Mouse (Mus musculus): ENCODE results near the gene Cox17. TPM values are rescaled to one million over a fixed set of nuclear protein-coding genes. Genes with fewer than 3 reads are reported as not detected.

Cox17 gene
- polyA plus RNA-seq, 1 experiment from 2014 or later: 147 TPM

DNA sequence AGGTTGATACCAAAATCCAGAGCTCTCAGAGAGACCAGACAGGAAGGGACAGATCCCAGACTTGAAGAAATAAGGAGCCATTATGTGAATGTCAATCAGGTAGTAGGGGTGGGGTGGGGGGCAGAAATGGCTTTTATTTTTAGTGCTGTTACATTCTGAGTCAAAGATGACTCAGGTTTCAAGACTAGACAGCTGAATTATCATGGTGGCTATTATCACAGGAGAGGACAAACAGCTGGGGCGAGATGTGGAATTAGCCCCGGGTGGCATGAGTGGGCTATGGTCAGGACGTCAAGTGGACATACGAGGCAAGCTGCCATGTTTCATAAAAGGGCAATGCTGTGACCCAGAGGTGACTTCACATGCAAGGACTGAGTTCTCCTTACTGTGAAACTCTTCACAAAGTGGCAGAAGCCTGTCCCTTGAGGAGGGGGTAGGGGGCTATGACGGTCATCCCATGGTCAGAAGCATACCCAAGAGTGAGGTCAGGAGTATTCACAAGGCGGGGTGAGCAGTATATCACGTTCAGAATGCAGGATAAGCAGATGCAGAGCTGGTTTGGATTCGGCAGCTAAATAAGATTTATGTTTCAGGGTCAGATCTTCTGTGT is 42.6 kb downstream of the Cox17 start:
- H3K4me1 ChIP-seq: no peaks in the 10 kb centered on the region
- H3K36me3 ChIP-seq (ENCODE audit: poor library complexity, severe bottlenecking): no peaks in the 10 kb centered on the region
- H3K27ac ChIP-seq: no peak overlapping the region
- H3K9ac ChIP-seq: no peak overlapping the region
- 84% methylated on average over 8 of the region's 8 CpGs for WGBS
- no peak overlapping the region for H3K4me3 ChIP-seq
- H3K27me3 ChIP-seq: no peaks in the 10 kb centered on the region
- ATAC-seq: no peak
- no peak overlapping the region for H3K4me2 ChIP-seq
- no peaks in the 10 kb centered on the region for H3K9me3 ChIP-seq (replicated peaks)

- Histone ChIP-seq H3K9me3 (replicated peaks) (no peaks in the 10 kb centered on the region), H3K9ac (no peak overlapping the region), H3K27me3 (no peaks in the 10 kb centered on the region), H3K4me3 (no peak overlapping the region), H3K27ac (no peak overlapping the region), H3K36me3 (ENCODE audit: poor library complexity, severe bottlenecking) (no peaks in the 10 kb centered on the region), H3K4me2 (no peak overlapping the region), H3K4me1 (no peaks in the 10 kb centered on the region)
- ATAC-seq: no peak
- 92% methylated on average over 7 of the region's 7 CpGs for WGBS
Measured at GRCm38 (mm10) chr16:38390322-38390721, 43.5 kb downstream of the Cox17 start.

GRCm38 (mm10) chr16:38392126-38392894 is 45.5 kb downstream of the Cox17 start:
- Histone ChIP-seq H3K27me3 (no peaks in the 10 kb centered on the region), H3K9ac (no peak overlapping the region), H3K4me2 (no peak overlapping the region), H3K9me3 (replicated peaks) (no peaks in the 10 kb centered on the region), H3K36me3 (ENCODE audit: poor library complexity, severe bottlenecking) (no peaks in the 10 kb centered on the region), H3K27ac (no peak overlapping the region), H3K4me3 (no peak overlapping the region), H3K4me1 (no peaks in the 10 kb centered on the region)
- WGBS: 87% methylated on average over 23 of the region's 23 CpGs
- ATAC-seq: no peak

GRCm38 (mm10) chr16:38394191-38394618 is 47.4 kb downstream of the Cox17 start:
- H3K4me2 ChIP-seq: no peak overlapping the region
- no peak overlapping the region for H3K4me3 ChIP-seq
- 91% methylated on average over 8 of the region's 8 CpGs for whole genome bisulfite sequencing
- no peak for ATAC-seq
- no peaks in the 10 kb centered on the region for H3K36me3 ChIP-seq (ENCODE audit: poor library complexity, severe bottlenecking)
- H3K9ac ChIP-seq: no peak overlapping the region
- no peak overlapping the region for H3K27ac ChIP-seq
- peaks cover 2% of the 10 kb centered on the region for H3K4me1 ChIP-seq
- H3K27me3 ChIP-seq: no peaks in the 10 kb centered on the region
- H3K9me3 ChIP-seq (replicated peaks): no peaks in the 10 kb centered on the region

DNA sequence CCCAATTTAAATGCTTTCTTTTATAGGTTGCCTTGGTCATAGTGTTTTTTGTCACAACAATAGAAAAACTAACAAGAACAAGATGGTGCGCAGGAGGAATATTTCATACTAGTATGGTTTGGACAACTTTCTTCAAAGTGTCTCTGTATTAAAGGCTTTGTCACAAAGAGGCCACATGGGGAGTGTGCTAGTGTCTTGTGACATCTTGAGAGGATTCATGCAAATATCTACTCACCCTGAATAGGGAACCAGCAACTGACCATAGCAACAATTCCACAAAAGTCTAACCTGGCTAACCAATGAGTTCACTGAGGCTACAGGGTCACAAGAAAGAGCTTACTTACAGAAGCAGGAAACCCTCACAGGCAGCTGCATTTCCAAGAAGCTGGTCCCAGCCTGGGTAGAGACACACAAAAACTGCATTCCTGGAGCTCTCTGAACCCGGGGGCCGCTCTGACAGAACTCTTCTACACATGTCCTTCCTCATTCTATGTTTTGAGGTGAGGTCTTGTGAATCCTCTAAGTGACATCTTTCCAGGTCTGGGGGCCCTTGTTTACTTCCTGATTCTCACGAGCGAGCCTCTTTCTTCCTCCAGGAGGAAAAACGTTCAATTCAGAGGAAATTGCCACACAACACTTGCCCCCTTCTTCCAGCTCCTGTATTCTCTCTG is 48.4 kb downstream of the Cox17 start:
- H3K9ac ChIP-seq: no peak overlapping the region
- H3K9me3 ChIP-seq (replicated peaks): no peaks in the 10 kb centered on the region
- peaks cover 12% of the 10 kb centered on the region for H3K4me1 ChIP-seq
- H3K36me3 ChIP-seq (ENCODE audit: poor library complexity, severe bottlenecking): no peaks in the 10 kb centered on the region
- H3K27ac ChIP-seq: no peak overlapping the region
- no peak overlapping the region for H3K4me2 ChIP-seq
- H3K4me3 ChIP-seq: no peak overlapping the region
- H3K27me3 ChIP-seq: no peaks in the 10 kb centered on the region
- WGBS: 75% methylated on average over 6 of the region's 6 CpGs
- no peak for ATAC-seq

DNA sequence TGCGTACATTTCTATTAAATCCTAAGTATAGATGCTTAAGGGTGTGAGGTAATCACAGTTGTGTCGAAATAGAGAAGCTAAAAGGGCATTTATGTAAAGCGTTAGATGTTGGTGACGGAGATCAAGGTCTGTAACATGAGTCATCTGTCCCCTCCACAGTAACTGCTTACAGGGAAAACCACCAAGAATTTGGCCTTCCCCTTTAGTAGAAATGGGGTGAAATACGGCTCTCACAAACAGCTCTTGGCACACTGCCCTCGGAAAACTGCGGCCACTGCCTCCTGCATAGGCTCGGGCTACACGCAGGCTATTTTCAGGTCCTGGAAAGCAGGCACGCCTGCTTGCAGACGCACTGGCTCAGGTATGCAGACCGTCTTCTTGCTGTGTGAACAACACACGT is 49.4 kb downstream of the Cox17 start:
- H3K4me3 ChIP-seq: no peak overlapping the region
- no peaks in the 10 kb centered on the region for H3K27me3 ChIP-seq
- no peak overlapping the region for H3K27ac ChIP-seq
- no peak for ATAC-seq
- H3K9me3 ChIP-seq (replicated peaks): no peaks in the 10 kb centered on the region
- no peaks in the 10 kb centered on the region for H3K36me3 ChIP-seq (ENCODE audit: poor library complexity, severe bottlenecking)
- H3K4me1 ChIP-seq: peaks cover 14% of the 10 kb centered on the region
- no peak overlapping the region for H3K9ac ChIP-seq
- WGBS: 78% methylated on average over 13 of the region's 13 CpGs
- H3K4me2 ChIP-seq: no peak overlapping the region

- Histone ChIP-seq H3K27me3 (no peaks in the 10 kb centered on the region), H3K4me3 (no peak overlapping the region), H3K36me3 (ENCODE audit: poor library complexity, severe bottlenecking) (no peaks in the 10 kb centered on the region), H3K9ac (no peak overlapping the region), H3K4me2 (no peak overlapping the region), H3K4me1 (peaks cover 14% of the 10 kb centered on the region), H3K27ac (no peak overlapping the region), H3K9me3 (replicated peaks) (no peaks in the 10 kb centered on the region)
- ATAC-seq: no peak
- 84% methylated on average over 6 of the region's 6 CpGs for WGBS
Measured at GRCm38 (mm10) chr16:38398266-38398665, 51.5 kb downstream of the Cox17 start.

DNA sequence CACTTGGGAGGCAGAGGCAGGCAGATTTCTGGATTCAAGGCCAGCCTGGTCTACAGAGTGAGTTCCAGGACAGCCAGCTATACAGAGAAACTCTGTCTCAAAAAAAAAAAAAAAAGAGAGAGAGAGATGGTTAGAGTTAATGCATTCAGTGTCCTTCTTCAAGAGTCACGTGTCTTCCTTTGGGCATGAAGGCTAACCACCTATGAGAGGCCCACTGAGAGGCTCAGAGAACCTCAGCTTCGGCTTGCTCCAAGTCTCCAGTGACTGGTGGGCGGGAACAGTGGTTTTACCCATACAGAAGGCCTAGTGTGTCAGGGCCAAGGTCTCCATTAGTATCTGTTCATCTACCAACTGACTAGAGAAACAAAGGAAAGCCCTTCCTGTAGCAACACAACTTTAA is 52.3 kb downstream of the Cox17 start:
- 75% methylated on average over 3 of the region's 3 CpGs for WGBS
- Histone ChIP-seq H3K4me2 (peak overlapping the region; percentile 57), H3K36me3 (ENCODE audit: poor library complexity, severe bottlenecking) (no peaks in the 10 kb centered on the region), H3K4me1 (peaks cover 14% of the 10 kb centered on the region), H3K27me3 (no peaks in the 10 kb centered on the region), H3K9ac (0 out of 2 replicates have a peak overlapping the region, but pooled peaks have one; percentile 49), H3K27ac (peak overlapping the region; percentile 60), H3K4me3 (no peak overlapping the region), H3K9me3 (replicated peaks) (no peaks in the 10 kb centered on the region)
- no peak for ATAC-seq

GRCm38 (mm10) chr16:38399531-38400231 is 52.9 kb downstream of the Cox17 start:
- WGBS: 8% methylated on average over 17 of the region's 17 CpGs
- peak overlapping the region; percentile 57 for H3K4me2 ChIP-seq
- no peaks in the 10 kb centered on the region for H3K27me3 ChIP-seq
- peak overlapping the region; percentile 49 for H3K9ac ChIP-seq
- no peaks in the 10 kb centered on the region for H3K9me3 ChIP-seq (replicated peaks)
- ATAC-seq: peak; percentile 96
- peak overlapping the region; percentile 32 for H3K4me3 ChIP-seq
- H3K27ac ChIP-seq: peak overlapping the region; percentile 60
- no peaks in the 10 kb centered on the region for H3K36me3 ChIP-seq (ENCODE audit: poor library complexity, severe bottlenecking)
- H3K4me1 ChIP-seq: peaks cover 14% of the 10 kb centered on the region

DNA sequence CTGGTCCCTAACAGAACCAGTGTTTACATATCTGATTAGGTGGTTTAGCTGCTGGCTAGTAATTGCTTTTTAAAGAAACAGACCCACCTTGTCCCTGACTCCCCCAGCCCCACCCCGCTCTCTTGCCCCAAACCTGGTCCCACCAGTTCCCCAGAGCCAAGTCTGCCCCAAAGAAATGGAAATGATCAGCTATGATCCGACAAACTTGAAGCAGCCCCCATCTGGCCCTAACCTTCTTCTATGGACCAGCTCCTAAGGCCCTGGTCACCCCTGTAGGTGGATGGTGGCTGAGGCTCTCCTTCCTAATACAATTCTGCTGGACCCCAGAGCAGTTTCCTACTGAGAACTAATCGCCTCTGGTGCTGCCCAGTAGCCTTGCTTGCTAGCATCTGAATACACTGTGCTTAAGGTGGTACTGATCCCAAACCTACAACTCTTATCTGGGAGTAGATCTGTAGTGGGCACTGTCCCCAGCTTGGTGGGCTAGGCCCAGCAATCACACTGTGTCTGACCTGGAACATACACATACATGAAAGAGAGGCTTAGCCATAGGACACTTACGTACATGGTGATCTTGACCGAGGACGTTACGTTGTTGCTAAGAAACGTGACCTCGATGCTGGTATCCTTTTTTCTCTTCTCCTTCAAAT is 53.6 kb downstream of the Cox17 start:
- Histone ChIP-seq H3K27ac (peak overlapping the region; percentile 60), H3K9me3 (replicated peaks) (no peaks in the 10 kb centered on the region), H3K4me3 (peak overlapping the region; percentile 32), H3K4me1 (peaks cover 14% of the 10 kb centered on the region), H3K4me2 (peak overlapping the region; percentile 57), H3K36me3 (ENCODE audit: poor library complexity, severe bottlenecking) (no peaks in the 10 kb centered on the region), H3K9ac (peak overlapping the region; percentile 49), H3K27me3 (no peaks in the 10 kb centered on the region)
- 75% methylated on average over 9 of the region's 9 CpGs for WGBS
- peak; percentile 39 for ATAC-seq

DNA sequence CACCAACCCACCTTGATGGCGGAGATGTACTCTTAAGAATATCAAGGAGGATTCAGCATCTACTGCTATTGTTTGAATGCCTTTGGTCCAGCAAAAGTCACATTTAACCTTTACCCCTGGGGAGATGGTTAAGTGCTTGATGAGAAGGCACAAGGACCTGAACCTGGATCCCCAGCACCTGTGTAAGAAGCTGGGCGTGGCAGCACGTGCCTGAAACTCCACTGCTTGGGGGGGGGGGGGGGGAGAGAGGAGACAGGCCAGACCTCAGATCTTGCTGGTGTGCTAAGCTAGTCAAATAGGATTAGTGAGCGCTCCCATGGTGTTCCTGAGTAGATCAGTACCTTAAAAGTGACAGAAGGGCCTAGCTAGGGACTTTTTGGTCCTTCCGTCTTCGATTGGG is 54.7 kb downstream of the Cox17 start:
- H3K27ac ChIP-seq: no peak overlapping the region
- no peak for ATAC-seq
- 78% methylated on average over 6 of the region's 6 CpGs for WGBS

More for the DNA sequence above, 54.7 kb downstream of the Cox17 start:
- no peaks in the 10 kb centered on the region for H3K36me3 ChIP-seq (ENCODE audit: poor library complexity, severe bottlenecking)
- H3K4me3 ChIP-seq: no peak overlapping the region
- no peak overlapping the region for H3K4me2 ChIP-seq
- peaks cover 14% of the 10 kb centered on the region for H3K4me1 ChIP-seq
- no peaks in the 10 kb centered on the region for H3K9me3 ChIP-seq (replicated peaks)
- H3K9ac ChIP-seq: no peak overlapping the region
- H3K27me3 ChIP-seq: no peaks in the 10 kb centered on the region
